Mouse (Mus musculus): ENCODE measurements around the gene Bpifb3. TPM values are rescaled to one million over a fixed set of nuclear protein-coding genes. Genes with fewer than 3 reads are reported as not detected.

Gene Bpifb3
- polyA plus RNA-seq, 1 experiment, result not detected

DNA sequence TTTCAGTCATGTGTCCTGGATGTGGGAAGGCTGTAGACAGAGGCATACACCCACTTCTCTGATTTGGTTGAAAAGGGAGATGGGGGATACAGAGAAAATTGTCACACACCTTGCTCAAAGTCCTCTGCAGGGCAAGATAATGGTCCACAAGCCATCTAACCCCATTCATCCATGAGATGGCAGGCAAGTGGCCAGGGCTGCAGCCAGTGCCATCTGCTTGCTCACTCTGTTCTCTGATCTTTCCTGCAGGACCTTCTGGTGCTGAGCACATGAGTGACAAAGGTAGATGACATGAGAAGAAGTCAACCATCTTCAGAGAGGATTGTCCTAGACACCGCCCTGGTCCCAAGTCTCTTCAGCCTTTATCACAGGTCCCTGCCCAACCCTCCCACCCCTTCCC is 45.3 kb downstream of the Bpifb3 start:
- no peak overlapping the region for H3K4me2 ChIP-seq (ENCODE audit: low read depth)
- TF ChIP-seq USF1 (IDR thresholded peaks at IDR 0.05; ENCODE audit: low read depth), result no peak
- no peak for TF ChIP-seq POLR2AphosphoS2 (IDR thresholded peaks at IDR 0.05; ENCODE audit: insufficient read length, low read depth)
- no peak for TF ChIP-seq TCF12 (IDR thresholded peaks at IDR 0.05; ENCODE audit: insufficient read depth, poor library complexity, severe bottlenecking)
- no peak for TF ChIP-seq REST (IDR thresholded peaks at IDR 0.05; ENCODE audit: insufficient read depth, insufficient read length)
- no peak for TF ChIP-seq E2F4 (IDR thresholded peaks at IDR 0.05; ENCODE audit: insufficient read depth)
- TF ChIP-seq MYOG (IDR thresholded peaks at IDR 0.05; ENCODE audit: control insufficient read depth in 1 of 3, insufficient read depth in 1 of 3, insufficient read length in 2 of 3, low read depth in 2 of 3), result no peak
- no peak for TF ChIP-seq MYOD1 (IDR thresholded peaks at IDR 0.05; ENCODE audit: control insufficient read depth in 1 of 3, insufficient read length in 2 of 3, low read depth in 2 of 3)
- no peak for TF ChIP-seq TCF3 (IDR thresholded peaks at IDR 0.05; ENCODE audit: insufficient read length, low read depth)
- no peak for TF ChIP-seq MAX (IDR thresholded peaks at IDR 0.05; ENCODE audit: low read depth)
- no peak for TF ChIP-seq POLR2A (IDR thresholded peaks at IDR 0.05; ENCODE audit: insufficient read length, low read depth)
- no peak for TF ChIP-seq SRF (IDR thresholded peaks at IDR 0.05; ENCODE audit: control insufficient read depth, insufficient read length, low read depth)
- TF ChIP-seq CEBPB (IDR thresholded peaks at IDR 0.05; ENCODE audit: insufficient read depth, poor library complexity, severe bottlenecking), result no peak
- H3K79me2 ChIP-seq (ENCODE audit: control insufficient read depth, insufficient read depth), result no peaks in the 10 kb centered on the region
- H3ac ChIP-seq (ENCODE audit: control insufficient read depth, insufficient read length), result no peak overlapping the region
- no peaks in the 10 kb centered on the region for H3K36me3 ChIP-seq (ENCODE audit: control insufficient read depth, insufficient read depth)
- no peaks in the 10 kb centered on the region for H3K27me3 ChIP-seq (ENCODE audit: control insufficient read depth, insufficient read depth, insufficient read length)
- no peak overlapping the region for H3K4me3 ChIP-seq

DNA sequence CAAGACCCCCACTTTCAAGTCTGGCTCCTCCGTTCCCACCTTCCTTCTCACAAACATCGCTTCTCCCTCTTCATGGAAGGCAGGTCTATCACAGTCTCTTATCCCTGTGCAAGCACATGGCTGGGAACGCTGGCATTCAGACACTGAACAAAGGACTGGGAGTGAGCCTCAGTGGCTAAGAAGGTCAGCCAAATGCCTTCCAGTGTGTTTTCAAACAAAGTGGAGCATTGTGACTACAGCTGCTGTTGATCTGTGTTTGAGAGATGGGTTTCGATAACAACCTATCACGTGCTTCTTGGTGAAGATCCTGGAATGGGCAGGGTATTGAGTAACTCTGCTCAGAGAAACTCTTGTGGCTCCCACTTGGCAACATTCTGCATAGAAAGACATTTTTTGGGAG is 52.2 kb downstream of the Bpifb3 start:
- H3K36me3 ChIP-seq (ENCODE audit: control insufficient read depth, insufficient read depth), result no peaks in the 10 kb centered on the region
- H3K4me3 ChIP-seq, result no peak overlapping the region
- TF ChIP-seq CEBPB (IDR thresholded peaks at IDR 0.05; ENCODE audit: insufficient read depth, poor library complexity, severe bottlenecking), result no peak
- no peak for TF ChIP-seq MYOD1 (IDR thresholded peaks at IDR 0.05; ENCODE audit: control insufficient read depth in 1 of 3, insufficient read length in 2 of 3, low read depth in 2 of 3)
- TF ChIP-seq REST (IDR thresholded peaks at IDR 0.05; ENCODE audit: insufficient read depth, insufficient read length), result no peak
- TF ChIP-seq POLR2A (IDR thresholded peaks at IDR 0.05; ENCODE audit: insufficient read length, low read depth), result no peak
- TF ChIP-seq TCF3 (IDR thresholded peaks at IDR 0.05; ENCODE audit: insufficient read length, low read depth), result no peak
- no peak for TF ChIP-seq MAX (IDR thresholded peaks at IDR 0.05; ENCODE audit: low read depth)
- no peak for TF ChIP-seq USF1 (IDR thresholded peaks at IDR 0.05; ENCODE audit: low read depth)
- TF ChIP-seq TCF12 (IDR thresholded peaks at IDR 0.05; ENCODE audit: insufficient read depth, poor library complexity, severe bottlenecking), result no peak
- TF ChIP-seq SRF (IDR thresholded peaks at IDR 0.05; ENCODE audit: control insufficient read depth, insufficient read length, low read depth), result no peak
- no peak for TF ChIP-seq MYOG (IDR thresholded peaks at IDR 0.05; ENCODE audit: control insufficient read depth in 1 of 3, insufficient read depth in 1 of 3, insufficient read length in 2 of 3, low read depth in 2 of 3)
- no peak for TF ChIP-seq E2F4 (IDR thresholded peaks at IDR 0.05; ENCODE audit: insufficient read depth)
- TF ChIP-seq POLR2AphosphoS2 (IDR thresholded peaks at IDR 0.05; ENCODE audit: insufficient read length, low read depth), result no peak
- no peaks in the 10 kb centered on the region for H3K27me3 ChIP-seq (ENCODE audit: control insufficient read depth, insufficient read depth, insufficient read length)
- no peak overlapping the region for H3ac ChIP-seq (ENCODE audit: control insufficient read depth, insufficient read length)
- no peak overlapping the region for H3K4me2 ChIP-seq (ENCODE audit: low read depth)
- no peaks in the 10 kb centered on the region for H3K79me2 ChIP-seq (ENCODE audit: control insufficient read depth, insufficient read depth)

DNA sequence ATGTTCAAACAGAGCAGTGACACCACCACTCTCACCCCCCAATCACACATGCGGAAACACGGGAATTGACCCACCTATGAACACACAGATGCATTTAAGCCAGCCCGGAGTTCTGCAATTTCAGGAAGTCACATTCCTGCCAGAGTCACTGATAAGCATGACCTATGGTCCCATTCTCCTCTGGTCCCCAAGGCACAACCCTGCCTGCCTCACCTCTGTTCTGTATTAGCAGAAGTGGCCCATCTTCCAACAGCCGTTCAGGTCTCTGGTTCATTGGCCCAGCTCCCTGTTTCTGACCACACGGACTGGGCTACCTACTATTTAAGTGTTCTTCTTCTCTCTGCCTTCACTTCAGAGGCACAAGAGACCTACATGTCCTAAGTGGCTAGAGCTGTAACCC is 56.6 kb downstream of the Bpifb3 start, which contains the start of gene Bpifa6:
Gene Bpifa6 (plus strand): TSS at position 364 of the 400 bp plus-strand sequence.
- H3ac ChIP-seq (ENCODE audit: control insufficient read depth, insufficient read length), result no peak within 1 kb of the TSS
- no peaks in the 10 kb centered on the region for H3K79me2 ChIP-seq (ENCODE audit: control insufficient read depth, insufficient read depth)
- no peaks in the 10 kb centered on the region for H3K27me3 ChIP-seq (ENCODE audit: control insufficient read depth, insufficient read depth, insufficient read length)
- no peaks in the 10 kb centered on the region for H3K36me3 ChIP-seq (ENCODE audit: control insufficient read depth, insufficient read depth)
- H3K4me3 ChIP-seq, result no peak within 1 kb of the TSS
- TF ChIP-seq E2F4 (IDR thresholded peaks at IDR 0.05; ENCODE audit: insufficient read depth) (no peak), SRF (IDR thresholded peaks at IDR 0.05; ENCODE audit: control insufficient read depth, insufficient read length, low read depth) (no peak), POLR2A (IDR thresholded peaks at IDR 0.05; ENCODE audit: insufficient read length, low read depth) (no peak), MAX (IDR thresholded peaks at IDR 0.05; ENCODE audit: low read depth) (no peak), CEBPB (IDR thresholded peaks at IDR 0.05; ENCODE audit: insufficient read depth, poor library complexity, severe bottlenecking) (no peak), POLR2AphosphoS2 (IDR thresholded peaks at IDR 0.05; ENCODE audit: insufficient read length, low read depth) (no peak), MYOD1 (IDR thresholded peaks at IDR 0.05; ENCODE audit: control insufficient read depth in 1 of 3, insufficient read length in 2 of 3, low read depth in 2 of 3) (no peak), USF1 (IDR thresholded peaks at IDR 0.05; ENCODE audit: low read depth) (no peak), TCF3 (IDR thresholded peaks at IDR 0.05; ENCODE audit: insufficient read length, low read depth) (no peak), TCF12 (IDR thresholded peaks at IDR 0.05; ENCODE audit: insufficient read depth, poor library complexity, severe bottlenecking) (no peak), REST (IDR thresholded peaks at IDR 0.05; ENCODE audit: insufficient read depth, insufficient read length) (no peak), MYOG (IDR thresholded peaks at IDR 0.05; ENCODE audit: control insufficient read depth in 1 of 3, insufficient read depth in 1 of 3, insufficient read length in 2 of 3, low read depth in 2 of 3) (no peak)
- no peak within 1 kb of the TSS for H3K4me2 ChIP-seq (ENCODE audit: low read depth)

Other genes starting within 250 kb of the Bpifb3 start
- gene Dnmt3c, start 221.6 kb upstream of the Bpifb3 start, polyA plus RNA-seq (2012; fragmentation: generic; extraction: Trizol), result not detected
- gene Mapre1, start 177.0 kb upstream of the Bpifb3 start, polyA plus RNA-seq (2012; fragmentation: generic; extraction: Trizol), result 60.5 TPM
- gene Efcab8, start 138.3 kb upstream of the Bpifb3 start, polyA plus RNA-seq (2012; fragmentation: generic; extraction: Trizol), result 0.04 TPM
- gene Sun5, start 47.1 kb upstream of the Bpifb3 start, polyA plus RNA-seq (2012; fragmentation: generic; extraction: Trizol), result not detected
- gene Bpifb2, start 43.2 kb upstream of the Bpifb3 start, polyA plus RNA-seq (2012; fragmentation: generic; extraction: Trizol), result not detected
- not detected for gene Bpifb6, start 17.8 kb upstream of the Bpifb3 start, polyA plus RNA-seq (2012; fragmentation: generic; extraction: Trizol)
- gene Bpifb4, start 20.0 kb downstream of the Bpifb3 start, polyA plus RNA-seq (2012; fragmentation: generic; extraction: Trizol), result not detected
- gene Bpifa6, start 56.7 kb downstream of the Bpifb3 start, polyA plus RNA-seq (2012; fragmentation: generic; extraction: Trizol), result not detected
- gene Bpifa2, start 90.0 kb downstream of the Bpifb3 start, polyA plus RNA-seq (2012; fragmentation: generic; extraction: Trizol), result not detected
- gene Bpifa3, start 212.1 kb downstream of the Bpifb3 start, polyA plus RNA-seq (2012; fragmentation: generic; extraction: Trizol), result not detected
- not detected for gene Bpifa1, start 224.7 kb downstream of the Bpifb3 start, polyA plus RNA-seq (2012; fragmentation: generic; extraction: Trizol)
- not detected for gene Bpifa5, start 244.4 kb downstream of the Bpifb3 start, polyA plus RNA-seq (2012; fragmentation: generic; extraction: Trizol)

Measured in myocyte (in vitro differentiated cells).